Mouse (Mus musculus) olfactory bulb, adult 2 months (tissue): ENCODE measurements around the gene Rgl2.
"Not testable (repeated sequence)": the region's sequence is repeated elsewhere in the genome, so short reads cannot be mapped to it uniquely, and the experiment has no call there.

Experiments used
- CTCF ChIP-seq: fragments of 200-500 bp; IDR thresholded peaks from 2 replicates; pipeline ENCODE4 v1.5.1; 2012; ENCODE audit warnings: low read depth, mild to moderate bottlenecking, low read length, moderate library complexity; ENCODE audit not compliant: insufficient read depth
- POLR2A ChIP-seq: fragments of 200-500 bp; IDR thresholded peaks from 2 replicates; pipeline ENCODE4 v1.6.1; 2012; ENCODE audit warnings: mild to moderate bottlenecking, low read depth, low read length, moderate library complexity; ENCODE audit not compliant: insufficient read depth

DNA sequence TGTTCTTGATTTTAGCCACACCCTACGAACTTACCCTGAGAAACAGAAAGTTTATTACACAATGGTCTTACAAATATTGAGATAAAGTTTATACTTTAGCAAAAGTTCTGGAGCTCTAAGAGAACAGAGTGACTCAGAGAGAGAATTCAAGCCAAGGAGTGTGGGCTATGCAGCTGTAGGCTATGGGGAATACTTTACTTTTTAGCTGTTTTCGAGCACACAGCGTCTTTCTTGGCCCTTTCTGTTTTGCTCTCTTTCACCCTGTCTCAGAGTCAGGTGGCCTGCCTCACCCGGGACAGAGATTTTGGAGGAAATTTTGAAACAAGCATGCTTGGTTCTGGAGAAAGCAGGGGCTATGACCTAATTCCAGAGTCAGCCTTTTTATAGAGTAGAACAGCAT, 31.1 kb upstream of the Rgl2 start:
- not testable (repeated sequence) for TF ChIP-seq POLR2A, CTCF
